Comparison of ENCODE assay signal across 9 mouse cellular contexts in genomic region chr8:126837318-126838025, GRCm38 (mm10).
DNase-seq lines count a peak whose midpoint lies in the region; ATAC-seq and TF ChIP-seq lines count a peak whose summit lies in the region.
"Had no signal": no experiment of that assay in that cellular context is flagged by ENCODE, and none has a peak within 500 bp of the region (broad histone marks: within the 10 kb centered on the region; RNA-seq: fewer than 3 reads in every experiment).

No protein-coding gene starts in this region.

- no peak overlapping the region for H3K9ac ChIP-seq in liver, postnatal 0 days (replicated peaks)

- H3K27me3 ChIP-seq in liver, postnatal 0 days (ENCODE audit: insufficient read depth, low read length), result no peaks in the 10 kb centered on the region

- peak overlapping the region; percentile 84 for H3K27ac ChIP-seq in liver, postnatal 0 days (ENCODE audit: low read depth)

- no peaks in the 10 kb centered on the region for H3K36me3 ChIP-seq in liver, postnatal 0 days (replicated peaks; ENCODE audit: insufficient read depth, low read length)

- TF ChIP-seq CTCF in liver, postnatal 0 days (IDR thresholded peaks at IDR 0.05; ENCODE audit: low read depth), result no peak

- WGBS in liver, postnatal 0 days (ENCODE audit: insufficient replicate concordance), result 63% methylated on average over 9 of the region's 9 CpGs

- no peak overlapping the region for H3K4me2 ChIP-seq in liver, postnatal 0 days (ENCODE audit: low read depth, low read length)

- H3K9me3 ChIP-seq in liver, postnatal 0 days (ENCODE audit: low read length), result no peaks in the 10 kb centered on the region

- intact Hi-C loops in heart, postnatal 14 days (cut with DNase I), result loop anchor here (1.0 to 2.0 kb wide), 4 partner anchors 79 to 341 kb away; no protein-coding TSS in a partner anchor

- peaks cover 65% of the 10 kb centered on the region for H3K4me1 ChIP-seq in liver, postnatal 0 days (ENCODE audit: insufficient read depth)

- no peak overlapping the region for H3K4me3 ChIP-seq in liver, postnatal 0 days (ENCODE audit: low read depth, low read length)

- DNase-seq in 416B (ENCODE audit: low read depth) (peak; percentile 76), NIH3T3 (ENCODE audit: low read depth) (peak; percentile 21)
- DNase-seq in heart, postnatal 14 days, result peak; percentile 76 to 78
- DNase-seq in liver, postnatal 0 days, result peak; percentile 52
- no peak for DNase-seq in right cerebral cortex, postnatal 36 days (ENCODE audit: low spot score in 2 of 2)
- DNase-seq in layer of hippocampus, adult 8-10 months (ENCODE audit: low spot score in 2 of 2), result no peak
- no peak for DNase-seq in cerebellum, adult 18-20 months
- no peak for DNase-seq in urinary bladder, postnatal 10 days (ENCODE audit: low spot score)
- DNase-seq: right cerebral cortex, postnatal 4 days had no signal

- no peak for ATAC-seq in liver, postnatal 0 days

- TF ChIP-seq EP300 in liver, postnatal 0 days (IDR thresholded peaks at IDR 0.05; ENCODE audit: low read depth), result no peak

Comparison
In these comparisons a context has a peak if more than half of its experiments do, and no peak if none do; other contexts are left out.
1. DNase-seq: peak in 416B (single experiment), NIH3T3 (single experiment), heart, postnatal 14 days (2 of 2) and liver, postnatal 0 days (single experiment); none in right cerebral cortex, postnatal 36 days (0 of 2), layer of hippocampus, adult 8-10 months (0 of 2), cerebellum, adult 18-20 months (0 of 2) and urinary bladder, postnatal 10 days (single experiment).